Mouse (Mus musculus) colon, adult 2 months (tissue): Measurements from ENCODE around the gene Foxr1. TPM values are rescaled to one million over a fixed set of nuclear protein-coding genes. Genes with fewer than 3 reads are reported as not detected.

Source experiments
- polyA plus RNA-seq: library from polyadenylated mRNA; depleted of rRNA; stranded (reverse); fragments of >200 nt; gene quantifications from 2 replicates; pipeline ENCODE4 v1.2.3, GENCODE M21; 2012; rRNA removed

Gene Foxr1
- not detected in 2 replicates for polyA plus RNA-seq

DNA sequence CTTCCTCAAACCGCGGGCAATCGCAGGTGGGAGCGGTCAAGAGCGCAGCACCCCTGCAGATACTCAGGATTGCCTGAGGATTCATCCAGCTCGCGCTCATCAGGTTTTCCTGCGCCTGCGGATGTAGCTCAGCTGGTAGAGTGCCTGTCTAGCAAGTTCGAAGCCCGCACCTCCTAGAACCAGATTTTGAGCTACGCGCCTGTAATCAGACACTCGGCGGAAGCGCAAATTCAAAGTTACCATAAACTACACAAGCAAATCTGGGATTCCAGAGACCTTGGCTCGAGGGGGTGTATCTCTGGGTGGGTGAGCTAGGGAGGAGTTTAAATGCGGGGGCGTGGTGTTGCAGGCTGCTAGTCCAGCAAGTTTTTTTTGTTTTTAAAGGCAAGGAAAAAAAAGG, at the start of gene Foxr1:
Gene Foxr1 (minus strand): TSS at position 176 of the 400 bp plus-strand sequence.

DNA sequence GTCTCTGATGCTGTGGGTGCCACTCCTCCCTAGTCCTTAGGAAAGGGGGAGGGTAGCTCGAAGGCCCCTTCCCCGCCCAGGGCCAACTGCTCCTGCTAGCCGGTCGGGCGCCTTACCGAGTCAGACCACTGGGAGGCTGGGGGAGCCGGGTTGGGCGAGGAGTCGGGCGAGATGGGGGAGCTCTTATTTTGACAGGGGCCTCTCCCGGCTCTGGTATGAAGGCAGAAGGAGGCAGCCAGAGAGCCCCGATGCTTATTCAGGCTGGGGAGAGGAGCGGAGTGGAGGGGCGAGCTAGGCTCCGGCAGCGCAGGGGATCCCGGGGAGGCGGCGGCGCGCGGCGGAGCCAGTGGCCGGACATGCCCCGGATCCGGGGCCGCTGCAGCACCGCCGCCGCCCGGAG, 41.6 kb upstream of the Foxr1 start, which contains the start of gene Bcl9l:
Gene Bcl9l (plus strand): TSS at position 274 of the 400 bp plus-strand sequence.

DNA sequence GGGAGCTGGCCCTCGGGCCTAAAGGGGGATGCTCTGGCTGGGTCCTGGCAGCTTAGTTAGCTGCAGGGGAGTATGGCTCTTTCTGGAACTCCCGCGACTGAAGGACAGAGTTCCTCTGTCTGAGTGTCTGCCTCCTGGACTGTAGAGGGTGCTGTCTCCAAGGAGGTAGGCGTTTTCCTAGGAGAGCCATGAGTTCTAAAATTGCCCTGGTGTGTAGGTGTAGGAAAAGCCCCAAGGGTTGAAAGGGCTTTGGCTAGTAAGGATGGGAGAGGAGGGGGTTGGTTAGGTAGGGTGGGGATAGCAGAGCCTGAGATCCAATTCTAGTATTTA, 13.9 kb upstream of the Foxr1 start, which contains the start of gene Upk2:
Gene Upk2 (minus strand): TSS at position 86 of the 330 bp plus-strand sequence.

DNA sequence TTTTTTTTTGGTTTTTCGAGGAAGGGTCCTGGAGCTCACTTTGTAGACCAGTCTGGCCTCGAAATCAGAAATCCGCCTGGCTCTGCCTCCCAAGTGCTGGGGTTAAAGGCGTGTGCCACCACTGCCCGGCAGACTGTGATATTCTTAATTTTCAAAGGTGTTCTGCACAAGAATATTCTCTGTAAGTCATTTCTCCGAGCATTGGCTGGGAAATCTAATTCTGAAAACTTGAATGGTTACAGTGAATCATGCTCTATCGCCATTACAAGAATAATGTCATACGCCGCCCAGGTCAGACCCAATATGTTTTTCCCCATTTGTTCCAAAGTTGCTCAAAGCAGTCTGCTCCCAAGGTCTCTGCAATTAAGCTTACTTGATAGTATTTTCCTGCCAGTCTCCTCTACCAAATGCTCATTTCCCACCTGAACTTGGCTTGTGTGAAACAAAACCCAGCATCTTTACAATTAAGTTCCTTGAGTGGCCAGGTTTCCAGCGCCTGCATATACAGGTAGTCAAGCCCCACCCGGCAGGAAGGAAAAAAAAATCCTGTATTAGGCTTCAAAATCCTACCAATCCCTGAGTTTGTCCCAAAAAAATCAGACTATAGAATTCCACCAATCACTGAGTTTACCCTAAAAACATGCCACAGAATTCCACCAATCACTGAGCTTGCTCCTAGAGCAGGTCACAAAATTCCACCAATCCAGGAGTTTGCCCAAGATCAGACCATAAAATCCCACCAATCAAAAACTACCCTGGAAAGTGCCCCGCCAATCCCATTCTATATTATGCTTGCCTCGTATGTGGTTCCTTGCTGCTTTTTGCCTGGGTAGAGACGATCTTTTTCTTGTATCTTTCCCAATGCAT, 22.2 kb downstream of the Foxr1 start, which contains the start of gene Ccdc84:
Gene Ccdc84 (minus strand): TSS at position 51 of the 867 bp plus-strand sequence.

DNA sequence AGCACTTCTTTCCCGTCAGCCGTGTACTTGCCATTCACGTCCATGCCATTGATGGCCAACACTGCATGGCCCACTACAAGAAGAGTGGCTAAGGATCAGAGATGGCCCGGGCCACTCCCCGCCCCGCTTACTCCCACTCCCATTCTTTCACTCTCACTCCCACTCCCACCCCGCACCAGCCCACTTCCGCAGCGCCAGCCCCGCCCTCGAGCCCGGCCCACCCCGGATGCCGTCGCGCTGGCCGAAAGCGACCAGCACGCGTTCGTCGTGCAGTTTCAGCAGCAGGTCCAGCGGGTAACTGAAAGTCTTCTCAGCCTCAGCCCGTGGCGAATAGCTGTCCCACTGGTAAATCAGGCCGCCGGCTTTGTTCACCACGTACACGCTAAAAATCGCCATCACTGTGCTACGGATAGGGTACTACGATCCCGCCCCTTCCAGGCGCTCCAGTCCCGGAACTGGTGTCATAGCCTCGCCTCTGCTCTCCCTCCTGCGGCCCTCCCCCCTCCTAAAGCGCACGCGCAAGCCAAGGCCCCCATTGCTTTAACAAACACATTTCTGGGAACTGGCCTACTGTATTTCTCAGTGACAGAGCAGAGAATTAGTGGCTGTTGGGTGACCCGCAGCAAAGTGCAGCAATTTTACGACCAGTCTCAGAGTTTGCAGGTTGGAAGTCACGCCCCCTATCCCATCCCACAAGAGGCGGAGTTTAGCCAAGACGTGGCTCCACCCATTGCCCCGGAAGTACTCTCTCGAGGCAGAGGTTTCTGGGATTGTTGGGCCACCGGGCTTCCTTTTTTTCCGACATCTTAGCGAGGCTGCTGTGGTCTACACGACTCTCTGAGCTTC, 33.8 kb downstream of the Foxr1 start, which contains the start of the genes Rps25 and Trappc4:
Gene Rps25 (plus strand): TSS at position 234 of the 846 bp plus-strand sequence.
Gene Trappc4 (minus strand): TSS at position 695 of the 846 bp plus-strand sequence.

DNA sequence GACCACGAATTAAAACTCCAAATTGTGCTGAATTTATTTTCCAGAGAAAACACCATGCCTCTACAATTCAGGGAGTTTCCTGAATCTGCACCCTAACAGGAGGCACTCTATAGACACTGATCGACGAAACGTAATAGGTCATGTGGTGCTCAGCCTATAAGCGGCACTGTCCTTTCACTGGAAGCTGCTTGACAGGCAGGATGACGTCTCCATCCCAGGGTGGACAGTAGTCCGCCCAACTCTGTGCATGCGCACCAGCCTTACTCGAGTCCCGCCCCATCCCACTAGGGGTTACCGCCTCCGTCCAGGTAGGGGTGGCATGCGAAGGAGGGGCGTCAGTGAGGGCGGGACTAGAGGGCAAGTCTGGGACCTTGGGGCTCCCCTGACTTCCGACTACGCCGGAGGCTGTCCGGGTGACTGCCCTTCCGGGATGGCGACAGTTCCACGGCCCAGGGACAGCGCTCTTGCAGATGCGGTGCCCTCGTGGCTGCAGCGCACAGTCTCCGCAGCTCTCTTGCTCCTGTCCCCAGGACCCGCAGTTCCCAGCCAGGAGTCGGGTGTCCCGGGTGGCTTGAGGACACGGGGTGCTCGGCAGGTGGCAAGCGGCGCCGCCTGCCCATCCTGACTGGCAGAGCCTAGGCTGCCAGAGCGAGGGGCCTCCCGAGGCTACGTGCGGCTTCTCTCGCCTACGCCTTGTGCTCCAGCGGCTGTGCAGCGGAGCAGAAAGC, 44.1 kb downstream of the Foxr1 start, which contains the start of gene Slc37a4:
Gene Slc37a4 (plus strand): TSS at position 169 of the 728 bp plus-strand sequence.

Other genes starting within 250 kb of the Foxr1 start
- 8.4 and 10.9 TPM in 2 replicates for gene Cbl, start 207.1 kb downstream of the Foxr1 start, polyA plus RNA-seq
- gene Ccdc153, start 200.5 kb downstream of the Foxr1 start, polyA plus RNA-seq = 0.14 TPM in 1 of 2 replicates, not detected in the other
- gene Pdzd3, start 189.7 kb downstream of the Foxr1 start, polyA plus RNA-seq = 8.3 and 12.4 TPM in 2 replicates
- gene Nlrx1, start 172.5 kb downstream of the Foxr1 start, polyA plus RNA-seq = 27.5 and 33.1 TPM in 2 replicates
- 4.7 and 6.7 TPM in 2 replicates for gene Abcg4, start 152.5 kb downstream of the Foxr1 start, polyA plus RNA-seq
- gene Hinfp, start 135.5 kb downstream of the Foxr1 start, polyA plus RNA-seq = 17.5 and 22.3 TPM in 2 replicates
- 115 and 139 TPM in 2 replicates for gene C2cd2l, start 120.9 kb downstream of the Foxr1 start, polyA plus RNA-seq
- 62.8 and 83.7 TPM in 2 replicates for gene Dpagt1, start 115.1 kb downstream of the Foxr1 start, polyA plus RNA-seq
- 154 and 173 TPM in 2 replicates for gene H2afx, start 106.4 kb downstream of the Foxr1 start, polyA plus RNA-seq
- 34.5 and 35.2 TPM in 2 replicates for gene Hmbs, start 96.9 kb downstream of the Foxr1 start, polyA plus RNA-seq
- 16.6 and 18.3 TPM in 2 replicates for gene Vps11, start 79.5 kb downstream of the Foxr1 start, polyA plus RNA-seq
- 43.9 and 44.8 TPM in 2 replicates for gene Hyou1, start 61.6 kb downstream of the Foxr1 start, polyA plus RNA-seq
- gene Slc37a4, start 44.3 kb downstream of the Foxr1 start, polyA plus RNA-seq = 37.0 and 46.0 TPM in 2 replicates
- gene Rps25, start 34.0 kb downstream of the Foxr1 start, polyA plus RNA-seq = 84.4 and 119 TPM in 2 replicates
- 44.3 and 46.5 TPM in 2 replicates for gene Trappc4, start 33.5 kb downstream of the Foxr1 start, polyA plus RNA-seq
- gene Ccdc84, start 22.6 kb downstream of the Foxr1 start, polyA plus RNA-seq = 30.0 and 36.4 TPM in 2 replicates
- gene Upk2, start 13.8 kb upstream of the Foxr1 start, polyA plus RNA-seq = 0.21 TPM in 1 of 2 replicates, not detected in the other
- gene Bcl9l, start 41.7 kb upstream of the Foxr1 start, polyA plus RNA-seq = 23.6 and 37.6 TPM in 2 replicates
- gene Cxcr5, start 120.7 kb upstream of the Foxr1 start, polyA plus RNA-seq = 3.2 and 3.3 TPM in 2 replicates
- 11.9 and 13.1 TPM in 2 replicates for gene Ddx6, start 163.8 kb upstream of the Foxr1 start, polyA plus RNA-seq
- 0.19 and 0.20 TPM in 2 replicates for gene Treh, start 232.1 kb upstream of the Foxr1 start, polyA plus RNA-seq